7 mouse cellular contexts compared by ENCODE assay signal in the genomic region with DNA sequence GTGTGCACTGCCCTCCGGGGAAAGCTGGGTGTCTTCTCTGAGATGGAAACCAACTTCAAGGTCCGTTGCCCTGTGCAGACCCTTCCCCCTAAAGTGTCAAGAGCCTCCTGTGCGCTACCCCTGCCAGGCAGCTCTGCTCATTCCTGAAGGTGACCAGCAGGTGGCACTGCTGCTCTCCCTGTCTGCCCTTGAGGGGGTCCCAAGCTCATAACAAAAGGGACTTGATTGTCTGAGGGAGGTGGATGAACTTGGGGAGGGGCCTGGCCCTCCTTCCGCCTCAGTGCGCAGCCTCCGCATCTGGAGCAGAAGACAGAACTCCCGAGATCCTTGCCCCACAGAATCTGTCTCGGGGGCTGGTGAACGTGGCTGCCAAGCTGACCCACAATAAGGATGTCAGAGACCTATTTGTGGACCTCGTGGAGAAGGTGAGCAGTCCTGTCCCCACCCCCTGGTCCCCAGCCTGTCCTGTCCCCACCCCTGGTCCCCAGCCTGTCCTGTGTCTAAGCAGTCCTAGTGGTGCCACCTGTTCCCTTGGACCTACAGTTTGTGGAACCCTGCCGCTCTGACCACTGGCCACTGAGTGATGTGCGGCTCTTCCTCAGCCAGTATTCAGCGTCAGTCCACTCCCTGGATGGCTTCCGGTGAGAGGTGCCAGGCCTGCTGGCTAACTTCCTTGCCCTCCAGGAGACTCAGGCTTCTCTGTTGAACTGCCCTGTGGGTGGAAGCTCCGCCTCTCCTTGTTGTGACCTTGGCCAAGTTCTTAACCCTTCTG. TPM values are rescaled to one million over a fixed set of nuclear protein-coding genes. Genes with fewer than 3 reads are reported as not detected.
DNase-seq lines count a peak whose midpoint lies in the region; ATAC-seq and TF ChIP-seq lines count a peak whose summit lies in the region.

No protein-coding gene starts in this region.

- H3K4me3 ChIP-seq in ES-Bruce4 (ENCODE audit: low read depth, low read length), result peak overlapping the region; percentile 40
- peak overlapping the region; percentile 28 to 35 for H3K4me3 ChIP-seq in heart, embryonic 14.5 days (ENCODE audit: control insufficient read depth in 1 of 2, insufficient read depth in 1 of 2, low read depth in 1 of 2, low read length in 2 of 2)
- H3K4me3 ChIP-seq in kidney, embryonic 16.5 days (ENCODE audit: low read length), result peak overlapping the region; percentile 25
- H3K4me3 ChIP-seq in midbrain, embryonic 10.5 days, result peak overlapping the region; percentile 35

- no peaks in the 10 kb centered on the region for H3K9me3 ChIP-seq in ES-Bruce4 (replicated peaks; ENCODE audit: control insufficient read depth, insufficient read depth, low read length, poor library complexity, severe bottlenecking)
- H3K9me3 ChIP-seq in heart, embryonic 14.5 days (ENCODE audit: control insufficient read depth, low read length), result no peaks in the 10 kb centered on the region
- no peaks in the 10 kb centered on the region for H3K9me3 ChIP-seq in kidney, embryonic 16.5 days (ENCODE audit: low read length)
- H3K9me3 ChIP-seq in midbrain, embryonic 10.5 days (replicated peaks), result no peaks in the 10 kb centered on the region

- no peak for TF ChIP-seq POLR2A in ES-Bruce4 (IDR thresholded peaks at IDR 0.05; ENCODE audit: insufficient read depth, low read length)

- H3K4me1 ChIP-seq in ES-Bruce4 (ENCODE audit: control insufficient read depth, insufficient read depth, low read length), result no peaks in the 10 kb centered on the region
- H3K4me1 ChIP-seq in heart, embryonic 14.5 days (ENCODE audit: control insufficient read depth in 2 of 2, insufficient read depth in 2 of 2, low read length in 2 of 2), result peaks cover 4 to 16% of the 10 kb centered on the region in 2 experiments
- H3K4me1 ChIP-seq in kidney, embryonic 16.5 days (ENCODE audit: insufficient read depth, low read length), result peaks cover 19% of the 10 kb centered on the region
- H3K4me1 ChIP-seq in midbrain, embryonic 10.5 days, result peaks cover 27% of the 10 kb centered on the region

- TF ChIP-seq CTCF in ES-Bruce4 (IDR thresholded peaks at IDR 0.05; ENCODE audit: low read depth, low read length), result peak; percentile 97

- H3K27me3 ChIP-seq in ES-Bruce4 (ENCODE audit: control insufficient read depth, insufficient read depth, low read length, poor library complexity, severe bottlenecking), result no peaks in the 10 kb centered on the region
- no peaks in the 10 kb centered on the region for H3K27me3 ChIP-seq in heart, embryonic 14.5 days (ENCODE audit: control insufficient read depth, insufficient read depth, low read length)
- no peaks in the 10 kb centered on the region for H3K27me3 ChIP-seq in kidney, embryonic 16.5 days (ENCODE audit: insufficient read depth, low read length)
- peaks cover 9% of the 10 kb centered on the region for H3K27me3 ChIP-seq in midbrain, embryonic 10.5 days (ENCODE audit: low read depth, poor library complexity, severe bottlenecking)

- H3K4me2 ChIP-seq in heart, embryonic 14.5 days (ENCODE audit: low read length), result peak overlapping the region; percentile 59
- H3K4me2 ChIP-seq in kidney, embryonic 16.5 days (replicated peaks; ENCODE audit: low read depth, low read length), result peak overlapping the region; percentile 43

- ATAC-seq in heart, embryonic 14.5 days (ENCODE audit: insufficient number of reproducible peaks, insufficient read depth, low FRiP score, low read depth), result 0 out of 2 replicates have a peak, but pooled peaks have one; percentile 27
- peak; percentile 55 for ATAC-seq in kidney, embryonic 16.5 days (ENCODE audit: low FRiP score, low TSS enrichment)

- H3K36me3 ChIP-seq in ES-Bruce4 (ENCODE audit: control insufficient read depth, insufficient read depth, low read length, poor library complexity, severe bottlenecking), result peaks cover 3% of the 10 kb centered on the region; the same call in 1 of the 2 replicates
- H3K36me3 ChIP-seq in heart, embryonic 14.5 days (ENCODE audit: control insufficient read depth, insufficient read depth, low read length), result peaks cover 63% of the 10 kb centered on the region
- H3K36me3 ChIP-seq in kidney, embryonic 16.5 days (ENCODE audit: insufficient read depth, low read length), result peaks cover 50% of the 10 kb centered on the region
- H3K36me3 ChIP-seq in midbrain, embryonic 10.5 days, result peaks cover 58% of the 10 kb centered on the region

- no peak overlapping the region for H3K27ac ChIP-seq in ES-Bruce4 (ENCODE audit: insufficient read depth, low read length)
- H3K27ac ChIP-seq in heart, embryonic 14.5 days (replicated peaks in 1 of 2; ENCODE audit: control insufficient read depth in 1 of 2, insufficient read depth in 1 of 2, low read depth in 2 of 2, low read length in 2 of 2), result peak overlapping the region; percentile 80 to 87
- H3K27ac ChIP-seq in kidney, embryonic 16.5 days (ENCODE audit: low read length), result peak overlapping the region; percentile 64
- peak overlapping the region; percentile 66 for H3K27ac ChIP-seq in midbrain, embryonic 10.5 days (replicated peaks)

- H3K9ac ChIP-seq in ES-Bruce4 (ENCODE audit: low read depth, poor library complexity, severe bottlenecking), result no peak overlapping the region
- peak overlapping the region; percentile 70 for H3K9ac ChIP-seq in heart, embryonic 14.5 days (ENCODE audit: low read length)
- H3K9ac ChIP-seq in kidney, embryonic 16.5 days (replicated peaks; ENCODE audit: low read length), result peak overlapping the region; percentile 37

- WGBS in heart, embryonic 14.5 days, result 33% methylated on average over 15 of the region's 15 CpGs
- 36% methylated on average over 15 of the region's 15 CpGs for WGBS in kidney, embryonic 16.5 days
- WGBS in midbrain, embryonic 10.5 days, result 58% methylated on average over 15 of the region's 15 CpGs

- TF ChIP-seq EP300 in ES-Bruce4 (IDR thresholded peaks at IDR 0.05; ENCODE audit: insufficient read depth, low read depth, low read length), result no peak

- peak; percentile 68 to 71 for DNase-seq in B cell, adult 2 months
- peak; percentile 67 to 69 for DNase-seq in cerebellum, postnatal 36 days
- DNase-seq in midbrain, embryonic 10.5 days (ENCODE audit: low spot score), result peak; percentile 78
- DNase-seq in thymus, postnatal 0 days (ENCODE audit: low spot score), result peak; percentile 80

RNA-seq across cellular contexts. Expression of a gene that starts 3.6 kb away (rescaled TPM):
- 37.7 and 47.6 TPM in 2 replicates for polyA plus RNA-seq in ES-Bruce4 (2011; ENCODE audit: insufficient read depth, insufficient read length, low read depth, missing spikeins)
- polyA plus RNA-seq in heart, embryonic 14.5 days (2014; fragmentation: Nextera tagmentation; extraction: Ambion mirVana), result 101 and 120 TPM in 2 replicates
- polyA plus RNA-seq in kidney, embryonic 16.5 days (2015; fragmentation: Nextera tagmentation; extraction: Ambion mirVana), result 129 and 138 TPM in 2 replicates
- 98.0 and 111 TPM in 2 replicates for polyA plus RNA-seq in midbrain, embryonic 10.5 days (2016; fragmentation: Nextera tagmentation; extraction: Ambion mirVana)
- 104 and 112 TPM in 2 replicates for polyA plus RNA-seq in thymus, postnatal 0 days (2015; fragmentation: Nextera tagmentation; extraction: Ambion mirVana)

RNA-seq across cellular contexts. Expression of a gene that starts 4.3 kb away (rescaled TPM):
- 1.2 and 1.6 TPM in 2 replicates for polyA plus RNA-seq in ES-Bruce4 (2011; ENCODE audit: insufficient read depth, insufficient read length, low read depth, missing spikeins)
- 0.84 and 1.4 TPM in 2 replicates for polyA plus RNA-seq in heart, embryonic 14.5 days (2014; fragmentation: Nextera tagmentation; extraction: Ambion mirVana)
- 1.9 and 2.1 TPM in 2 replicates for polyA plus RNA-seq in kidney, embryonic 16.5 days (2015; fragmentation: Nextera tagmentation; extraction: Ambion mirVana)
- polyA plus RNA-seq in midbrain, embryonic 10.5 days (2016; fragmentation: Nextera tagmentation; extraction: Ambion mirVana), result 1.7 and 2.7 TPM in 2 replicates
- 42.8 and 43.0 TPM in 2 replicates for polyA plus RNA-seq in thymus, postnatal 0 days (2015; fragmentation: Nextera tagmentation; extraction: Ambion mirVana)

RNA-seq across cellular contexts. Expression of a gene that starts 6.3 kb away (rescaled TPM):
- 3.3 and 4.2 TPM in 2 replicates for polyA plus RNA-seq in ES-Bruce4 (2011; ENCODE audit: insufficient read depth, insufficient read length, low read depth, missing spikeins)
- 9.0 and 10.4 TPM in 2 replicates for polyA plus RNA-seq in heart, embryonic 14.5 days (2014; fragmentation: Nextera tagmentation; extraction: Ambion mirVana)
- 7.8 and 8.6 TPM in 2 replicates for polyA plus RNA-seq in kidney, embryonic 16.5 days (2015; fragmentation: Nextera tagmentation; extraction: Ambion mirVana)
- polyA plus RNA-seq in midbrain, embryonic 10.5 days (2016; fragmentation: Nextera tagmentation; extraction: Ambion mirVana), result 5.5 and 6.0 TPM in 2 replicates
- polyA plus RNA-seq in thymus, postnatal 0 days (2015; fragmentation: Nextera tagmentation; extraction: Ambion mirVana), result 7.3 and 8.2 TPM in 2 replicates

RNA-seq across cellular contexts. Expression of a gene that starts 9.8 kb away (rescaled TPM):
- polyA plus RNA-seq in ES-Bruce4 (2011; ENCODE audit: insufficient read depth, insufficient read length, low read depth, missing spikeins), result 21.5 and 24.6 TPM in 2 replicates
- 60.8 and 68.9 TPM in 2 replicates for polyA plus RNA-seq in heart, embryonic 14.5 days (2014; fragmentation: Nextera tagmentation; extraction: Ambion mirVana)
- polyA plus RNA-seq in kidney, embryonic 16.5 days (2015; fragmentation: Nextera tagmentation; extraction: Ambion mirVana), result 197 and 208 TPM in 2 replicates
- polyA plus RNA-seq in midbrain, embryonic 10.5 days (2016; fragmentation: Nextera tagmentation; extraction: Ambion mirVana), result 67.6 and 69.1 TPM in 2 replicates
- polyA plus RNA-seq in thymus, postnatal 0 days (2015; fragmentation: Nextera tagmentation; extraction: Ambion mirVana), result 26.5 and 27.9 TPM in 2 replicates

RNA-seq across cellular contexts. Expression of a gene that starts 16.6 kb away (rescaled TPM):
- polyA plus RNA-seq in ES-Bruce4 (2011; ENCODE audit: insufficient read depth, insufficient read length, low read depth, missing spikeins), result 1.3 and 2.3 TPM in 2 replicates
- polyA plus RNA-seq in heart, embryonic 14.5 days (2014; fragmentation: Nextera tagmentation; extraction: Ambion mirVana), result not detected in 2 replicates
- polyA plus RNA-seq in kidney, embryonic 16.5 days (2015; fragmentation: Nextera tagmentation; extraction: Ambion mirVana), result 0.54 TPM in 1 of 2 replicates, not detected in the other
- not detected in 2 replicates for polyA plus RNA-seq in midbrain, embryonic 10.5 days (2016; fragmentation: Nextera tagmentation; extraction: Ambion mirVana)
- 0.47 TPM in 1 of 2 replicates, not detected in the other for polyA plus RNA-seq in thymus, postnatal 0 days (2015; fragmentation: Nextera tagmentation; extraction: Ambion mirVana)

Comparison
In these comparisons a context has a peak if more than half of its experiments do, and no peak if none do; other contexts are left out.
1. RNA of a gene that starts 4.3 kb away (polyA plus RNA-seq): 42.8 to 43.0 TPM in thymus, postnatal 0 days; 1.9 to 2.1 TPM in kidney, embryonic 16.5 days, 1.7 to 2.7 TPM in midbrain, embryonic 10.5 days, 0.84 to 1.4 TPM in heart, embryonic 14.5 days and 1.2 to 1.6 TPM in ES-Bruce4; every median in the first group is over 10 times any median in the second.
2. Peak in every context shown above with its lines, with median percentiles within 50 percentile points of each other: DNase-seq and H3K4me3 ChIP-seq.